ENCODE assay signal across 15 mouse cellular contexts in the genomic region with DNA sequence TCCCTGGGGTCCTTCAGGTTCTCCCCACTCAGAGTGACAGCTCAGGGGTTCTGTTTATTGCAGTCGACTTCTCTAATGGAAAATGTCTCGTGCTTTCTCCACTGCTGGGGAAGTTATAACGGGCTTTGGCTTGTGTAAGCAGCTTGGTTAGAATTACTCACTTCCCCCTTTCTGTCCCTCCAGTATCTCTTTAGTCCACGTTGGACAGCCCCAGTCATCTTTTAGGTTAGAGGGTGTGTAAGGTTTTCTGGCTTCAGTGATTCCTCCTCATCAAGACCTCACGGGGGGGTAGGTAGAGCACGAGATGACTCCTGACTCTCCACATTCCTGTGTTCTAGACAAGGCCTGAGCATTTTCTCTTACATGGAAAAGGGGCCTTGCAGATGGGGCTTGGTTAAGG. TPM values are rescaled to one million over a fixed set of nuclear protein-coding genes. Genes with fewer than 3 reads are reported as not detected.
DNase-seq lines count a peak whose midpoint lies in the region; ATAC-seq and TF ChIP-seq lines count a peak whose summit lies in the region.
"Had no signal": no experiment of that assay in that cellular context is flagged by ENCODE, and none has a peak within 500 bp of the region (broad histone marks: within the 10 kb centered on the region; RNA-seq: fewer than 3 reads in every experiment).

No protein-coding gene starts in this region.

- peak; percentile 16 for DNase-seq in kidney, adult 2 months
- no peak for DNase-seq in kidney, postnatal 25 days
- peak; percentile 82 to 84 for DNase-seq in spleen, postnatal 36 days (ENCODE audit: low spot score in 2 of 2)
- no peak for DNase-seq in spleen, postnatal 10 days (ENCODE audit: low spot score in 2 of 2)
- DNase-seq in liver, postnatal 0 days = no peak
- DNase-seq in stomach, postnatal 0 days (ENCODE audit: low spot score) = no peak
- DNase-seq in ovary, postnatal 10 days (ENCODE audit: low spot score) = no peak
- DNase-seq: cerebellum, adult 11 months; thymus, adult 18-20 months had no signal

- H3K27ac ChIP-seq in kidney, adult 2 months (ENCODE audit: insufficient read depth, low read depth, low read length) = no peak overlapping the region
- H3K27ac ChIP-seq in liver, postnatal 0 days (ENCODE audit: low read depth) = peak overlapping the region; percentile 55; the same call in 1 of the 2 replicates
- H3K27ac ChIP-seq in stomach, postnatal 0 days (replicated peaks) = no peak overlapping the region
- H3K27ac ChIP-seq: heart, adult 2 months; hindbrain, embryonic 10.5 days; limb, embryonic 12.5 days; midbrain, embryonic 12.5 days had no signal

- no peak overlapping the region for H3K4me2 ChIP-seq in liver, postnatal 0 days (ENCODE audit: low read depth, low read length)
- H3K4me2 ChIP-seq in stomach, postnatal 0 days (replicated peaks; ENCODE audit: low read depth) = no peak overlapping the region
- H3K4me2 ChIP-seq: limb, embryonic 12.5 days; midbrain, embryonic 12.5 days had no signal

- H3K36me3 ChIP-seq in kidney, adult 2 months (ENCODE audit: control insufficient read depth, insufficient read depth, low read length) = no peaks in the 10 kb centered on the region
- H3K36me3 ChIP-seq in liver, postnatal 0 days (replicated peaks; ENCODE audit: insufficient read depth, low read length) = no peaks in the 10 kb centered on the region
- no peaks in the 10 kb centered on the region for H3K36me3 ChIP-seq in stomach, postnatal 0 days (ENCODE audit: control insufficient read depth, insufficient read depth, low read length)
- H3K36me3 ChIP-seq: hindbrain, embryonic 10.5 days; limb, embryonic 12.5 days; midbrain, embryonic 12.5 days had no signal

- no peaks in the 10 kb centered on the region for H3K4me1 ChIP-seq in kidney, adult 2 months (ENCODE audit: control insufficient read depth, insufficient read depth, low read length)
- peaks cover 6% of the 10 kb centered on the region; the same call in 1 of the 2 replicates for H3K4me1 ChIP-seq in liver, postnatal 0 days (ENCODE audit: insufficient read depth)
- H3K4me1 ChIP-seq in stomach, postnatal 0 days (replicated peaks; ENCODE audit: control insufficient read depth, insufficient read depth) = no peaks in the 10 kb centered on the region
- H3K4me1 ChIP-seq: hindbrain, embryonic 10.5 days; limb, embryonic 12.5 days; midbrain, embryonic 12.5 days had no signal

- no peak for TF ChIP-seq POLR2A in kidney, adult 2 months (IDR thresholded peaks at IDR 0.05; ENCODE audit: low read depth, low read length)

- no peak overlapping the region for H3K4me3 ChIP-seq in kidney, adult 2 months (ENCODE audit: insufficient read depth, low read depth, low read length)
- H3K4me3 ChIP-seq in liver, postnatal 0 days (ENCODE audit: low read depth, low read length) = no peak overlapping the region
- H3K4me3 ChIP-seq in stomach, postnatal 0 days (ENCODE audit: low read depth, low read length) = no peak overlapping the region
- H3K4me3 ChIP-seq: heart, adult 2 months; hindbrain, embryonic 10.5 days; limb, embryonic 12.5 days; midbrain, embryonic 12.5 days had no signal

- no peak overlapping the region for H3K9ac ChIP-seq in liver, postnatal 0 days (replicated peaks)
- H3K9ac ChIP-seq in stomach, postnatal 0 days (ENCODE audit: low read length) = no peak overlapping the region
- H3K9ac ChIP-seq: limb, embryonic 12.5 days; midbrain, embryonic 12.5 days had no signal

- no peak for TF ChIP-seq CTCF in kidney, adult 2 months (conservative IDR thresholded peaks at IDR 0.05; ENCODE audit: insufficient read depth, insufficient read length, low read depth, low read length)
- no peak for TF ChIP-seq CTCF in liver, postnatal 0 days (IDR thresholded peaks at IDR 0.05; ENCODE audit: low read depth)
- TF ChIP-seq CTCF in stomach, postnatal 0 days (IDR thresholded peaks at IDR 0.05; ENCODE audit: low read depth) = no peak

- peak; percentile 58 for ATAC-seq in liver, postnatal 0 days
- no peak for ATAC-seq in stomach, postnatal 0 days (ENCODE audit: low FRiP score, low TSS enrichment)
- no peak; the same call in 1 of the 2 replicates for ATAC-seq in frontal cortex, adult (ENCODE audit: low TSS enrichment)

- no peaks in the 10 kb centered on the region for H3K27me3 ChIP-seq in kidney, adult 2 months (replicated peaks; ENCODE audit: control insufficient read depth, insufficient read depth, low read length)
- H3K27me3 ChIP-seq in liver, postnatal 0 days (ENCODE audit: insufficient read depth, low read length) = no peaks in the 10 kb centered on the region
- H3K27me3 ChIP-seq in stomach, postnatal 0 days (ENCODE audit: control insufficient read depth, insufficient read depth, low read length) = no peaks in the 10 kb centered on the region
- H3K27me3 ChIP-seq: limb, embryonic 12.5 days; midbrain, embryonic 12.5 days had no signal

- H3K9me3 ChIP-seq in liver, postnatal 0 days (ENCODE audit: low read length) = no peaks in the 10 kb centered on the region; the same call in 1 of the 2 replicates
- no peaks in the 10 kb centered on the region for H3K9me3 ChIP-seq in stomach, postnatal 0 days (ENCODE audit: control insufficient read depth, low read length)
- H3K9me3 ChIP-seq: hindbrain, embryonic 10.5 days; limb, embryonic 12.5 days; midbrain, embryonic 12.5 days had no signal

- peak; percentile 38 for TF ChIP-seq EP300 in liver, postnatal 0 days (IDR thresholded peaks at IDR 0.05; ENCODE audit: low read depth)
- TF ChIP-seq EP300 in stomach, postnatal 0 days (optimal IDR thresholded peaks at IDR 0.05) = no peak

- WGBS in kidney, adult 2 months = 51% methylated on average over 6 of the region's 6 CpGs
- WGBS in liver, postnatal 0 days (ENCODE audit: insufficient replicate concordance) = 16% methylated on average over 6 of the region's 6 CpGs
- WGBS in stomach, postnatal 0 days = 60% methylated on average over 6 of the region's 6 CpGs

RNA-seq across cellular contexts. Expression of gene Adgre1, which starts 11.5 kb away (rescaled TPM):
- polyA plus RNA-seq in kidney, adult 2 months (2012; rRNA removed) = 4.2 and 6.1 TPM in 2 replicates
- polyA plus RNA-seq in liver, postnatal 0 days (2015; fragmentation: Nextera tagmentation; extraction: Ambion mirVana) = 16.2 and 16.4 TPM in 2 replicates
- polyA plus RNA-seq in stomach, postnatal 0 days (2015; fragmentation: Nextera tagmentation; extraction: Ambion mirVana) = 4.6 and 4.8 TPM in 2 replicates
- polyA plus RNA-seq: C2C12 had no signal

Comparison
In these comparisons a context has a peak if more than half of its experiments do, and no peak if none do; other contexts are left out.
1. DNase-seq: peak in kidney, adult 2 months (single experiment) and spleen, postnatal 36 days (2 of 2); none in kidney, postnatal 25 days (0 of 2), spleen, postnatal 10 days (0 of 2), liver, postnatal 0 days (single experiment), stomach, postnatal 0 days (single experiment) and ovary, postnatal 10 days (single experiment).